Mouse (Mus musculus) gastrocnemius, adult 18-20 months (tissue): Measurements from ENCODE around the gene Abhd16a. TPM values are rescaled to one million over a fixed set of nuclear protein-coding genes. Genes with fewer than 3 reads are reported as not detected.

Source experiments
- DNase-seq: peaks from one replicate; pipeline ENCODE4 v3.0.0; 2021; ENCODE audit warnings: low spot score
- long read RNA-seq, 2 experiments: library from polyadenylated mRNA; stranded (forward); transcript quantifications; one replicate each; pipeline ENCODE4 v2.0.0; 2021
- total RNA-seq, 2 experiments: library from RNA; stranded (reverse); gene quantifications; 2 replicates each; pipeline ENCODE4 v1.2.3; 2021

Gene Abhd16a
- 10 to 100 TPM; 85.3 to 87.7 TPM for total RNA-seq
- long read RNA-seq, experiment 1, transcript Abhd16a-201 (20 exons, 1,945 nt): major isoform, 209 of 256 reads
- long read RNA-seq, experiment 1, partial matches to known transcripts: 36 of 256 reads
- long read RNA-seq, experiment 1, other reads (novel, unspliced or antisense): 11 of 256 reads
- long read RNA-seq, experiment 2, transcript Abhd16a-201 (20 exons, 1,945 nt): major isoform, 153 of 188 reads
- long read RNA-seq, experiment 2, partial matches to known transcripts: 25 of 188 reads
- long read RNA-seq, experiment 2, other reads (novel, unspliced or antisense): 10 of 188 reads

GRCm38 (mm10) chr17:35088825-35089644 lies at the start of gene Abhd16a:
TSS of gene Abhd16a (plus strand) at chr17:35089263.
- DNase-seq: peak; percentile 94

GRCm38 (mm10) chr17:35043794-35044193 lies 45.3 kb upstream of the Abhd16a start:
- DNase-seq: no peak

- no peak for DNase-seq
Measured at GRCm38 (mm10) chr17:35044904-35045806, 43.9 kb upstream of the Abhd16a start.

GRCm38 (mm10) chr17:35045807-35046680 lies 43.0 kb upstream of the Abhd16a start:
- no peak for DNase-seq

DNA sequence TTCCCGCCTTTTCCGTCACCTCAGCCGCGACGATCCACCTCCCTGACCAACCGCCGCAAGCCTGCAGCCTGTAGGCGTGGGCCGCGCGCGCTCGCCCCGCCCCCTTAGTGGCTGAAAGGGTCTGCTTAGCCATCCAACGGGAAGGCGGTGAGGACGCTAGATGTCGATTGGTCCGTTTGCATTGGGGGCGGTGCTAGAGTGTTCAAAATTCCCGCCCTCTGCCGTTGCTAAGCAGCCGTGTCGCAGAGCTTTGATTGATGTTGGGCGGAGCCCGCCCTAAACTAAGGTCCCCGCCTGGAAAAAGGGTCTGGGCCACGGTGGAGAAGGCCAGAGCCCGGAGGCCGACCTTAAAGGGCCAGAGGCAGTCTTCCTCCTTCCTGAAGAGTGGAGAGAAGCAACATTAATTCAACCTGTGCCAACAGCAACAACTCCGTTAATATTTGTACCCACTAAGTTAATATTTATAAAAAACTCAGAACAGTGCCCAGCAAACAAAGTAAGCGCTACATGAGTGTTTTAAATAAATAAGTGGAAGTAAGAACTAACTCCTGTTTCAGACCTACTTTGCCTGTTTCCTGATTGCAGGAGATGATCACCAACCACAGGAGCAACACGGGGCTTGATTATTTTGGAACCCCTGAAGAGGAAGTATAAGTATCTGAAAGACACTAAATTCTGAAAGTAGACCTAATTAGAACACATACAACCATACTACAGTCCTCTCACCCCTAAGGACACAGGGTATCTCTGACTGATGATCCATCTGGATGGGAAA lies 42.2 kb upstream of the Abhd16a start, which contains the start of gene Msh5:
Gene Msh5 (minus strand): TSS at position 65 of the 775 bp plus-strand sequence.
- peak; percentile 96 for DNase-seq

DNA sequence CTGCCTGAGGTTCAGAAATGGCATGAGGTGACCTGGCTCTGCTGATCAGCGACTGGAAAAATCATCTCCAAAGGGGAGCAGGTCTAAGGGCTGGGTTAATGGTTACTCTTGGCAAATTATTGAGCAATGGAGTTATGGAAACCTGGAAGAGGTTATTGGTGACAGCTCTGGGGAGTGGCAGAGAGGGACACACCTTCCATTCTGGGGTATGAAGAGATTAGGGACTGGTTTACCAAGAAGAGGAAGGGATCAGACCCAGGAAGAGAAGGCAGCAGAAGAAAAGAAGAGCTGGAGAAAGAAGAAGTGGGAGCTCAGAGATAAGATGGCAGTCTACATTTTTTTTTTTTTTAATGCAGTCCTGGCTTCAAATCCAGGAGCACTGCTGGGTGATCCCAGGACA lies 41.4 kb upstream of the Abhd16a start:
- no peak for DNase-seq

DNA sequence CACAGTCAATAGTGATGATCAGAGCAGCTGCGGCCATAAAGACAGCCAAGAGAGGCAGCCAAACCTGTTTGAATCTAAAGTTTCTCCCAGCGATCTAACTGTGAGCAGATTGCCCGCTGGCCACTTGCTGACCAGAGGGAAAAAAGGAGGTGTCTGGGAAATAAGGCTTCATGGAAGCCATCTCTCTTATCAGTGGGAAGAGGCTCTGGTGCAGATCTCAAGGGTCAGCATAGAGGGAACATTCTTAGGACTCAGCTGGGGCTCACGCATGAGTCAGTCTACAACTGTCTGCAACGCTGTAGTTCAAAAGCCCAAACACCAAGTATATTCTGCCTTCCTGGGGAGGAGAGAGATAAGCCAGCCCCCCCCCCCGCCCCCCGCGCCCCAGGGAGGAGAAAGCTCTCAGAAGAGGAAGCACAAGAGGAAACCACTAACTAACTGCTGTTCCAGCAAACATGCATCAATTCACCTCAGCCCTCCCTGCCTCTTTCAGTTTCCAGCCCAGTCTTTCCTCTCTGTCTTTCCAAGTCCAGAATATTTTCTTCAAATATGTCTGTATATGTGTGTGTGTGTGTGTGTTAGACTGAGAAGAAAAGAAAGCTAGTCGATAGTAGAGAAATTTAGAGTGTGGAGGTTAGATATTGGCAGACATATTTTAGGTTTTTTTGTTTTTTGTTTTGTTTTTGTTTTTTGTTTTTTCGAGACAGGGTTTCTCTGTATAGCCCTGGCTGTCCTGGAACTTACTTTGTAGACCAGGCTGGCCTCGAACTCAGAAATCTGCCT lies 40.7 kb upstream of the Abhd16a start:
- no peak for DNase-seq

DNA sequence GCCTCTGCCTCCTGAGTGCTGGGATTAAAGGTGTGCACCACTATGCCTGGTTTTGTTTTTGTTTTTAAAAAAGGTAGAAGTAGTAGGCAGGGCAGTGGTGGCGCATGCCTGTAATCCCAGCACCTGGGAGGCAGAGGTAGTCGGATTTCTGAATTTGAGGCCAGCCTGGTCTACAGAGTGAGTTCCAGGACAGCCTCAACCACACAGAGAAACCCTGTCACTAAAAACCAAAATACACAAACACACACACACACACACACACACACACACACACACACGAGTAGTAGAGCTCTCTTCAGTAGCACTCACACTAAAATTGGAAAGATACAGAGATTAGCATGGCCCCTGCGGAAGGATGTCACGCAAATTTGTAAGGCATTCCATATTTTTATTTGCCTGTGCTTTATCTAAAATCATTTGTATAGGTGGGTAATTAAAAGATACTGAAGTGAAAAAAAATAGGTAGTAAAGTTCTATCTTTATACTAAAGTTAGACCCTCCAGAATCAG lies 40.1 kb upstream of the Abhd16a start:
- DNase-seq: no peak

DNA sequence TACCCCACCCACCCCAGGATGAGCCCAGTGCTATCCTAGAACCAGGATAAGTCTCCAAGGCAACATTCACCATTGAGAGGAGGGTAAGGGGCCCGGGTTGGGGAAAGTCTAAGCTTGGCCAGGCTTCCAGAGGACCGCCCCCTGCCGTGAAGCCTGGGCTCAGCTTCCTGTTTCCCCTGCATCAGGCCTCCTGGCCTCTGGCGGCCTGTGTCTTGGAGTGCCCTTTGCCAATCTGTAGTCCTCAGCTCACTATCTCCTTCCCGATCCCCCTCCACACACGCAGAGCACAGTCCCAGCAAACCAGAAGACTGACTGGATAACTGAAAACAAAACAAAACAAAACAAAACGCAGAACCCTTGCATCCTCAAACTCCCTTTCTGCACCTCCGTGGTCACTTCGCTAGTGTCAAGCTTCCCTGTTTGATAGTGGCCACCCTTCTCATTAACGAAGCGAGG lies 39.5 kb upstream of the Abhd16a start, which contains the start of gene Clic1:
Gene Clic1 (plus strand): TSS at position 406 of the 456 bp plus-strand sequence.
- DNase-seq: no peak

DNA sequence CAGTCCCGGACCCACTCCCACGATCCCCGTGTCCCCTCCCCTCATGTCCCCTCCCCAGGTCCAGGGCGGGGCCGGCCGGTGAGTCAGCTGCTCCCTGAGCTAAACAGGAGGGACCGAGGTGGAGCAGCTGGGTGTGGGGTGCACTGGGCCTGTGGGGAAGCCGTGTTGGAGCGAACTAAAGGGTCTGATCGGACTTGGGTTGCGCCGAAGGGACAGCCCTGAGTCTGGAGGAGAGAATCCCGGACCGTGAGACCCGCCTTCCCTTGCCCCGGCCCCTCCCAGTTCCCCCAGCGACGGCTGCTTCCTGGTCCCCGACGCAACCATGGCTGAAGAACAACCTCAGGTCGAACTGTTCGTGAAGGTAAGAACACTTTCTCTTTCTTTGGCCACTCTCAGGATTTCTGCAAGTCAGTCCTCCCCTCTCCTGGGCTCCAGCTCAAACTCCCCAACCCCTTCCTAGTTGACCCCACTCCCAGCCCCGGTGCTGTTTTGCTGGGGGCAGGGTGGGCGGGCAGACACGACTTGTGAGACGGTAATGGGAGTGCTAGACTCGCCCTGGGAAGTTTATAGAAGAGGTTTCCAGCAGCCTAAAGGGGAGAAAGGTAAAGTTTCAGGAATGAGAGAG lies 38.8 kb upstream of the Abhd16a start:
- peak; percentile 69 for DNase-seq

- peak; percentile 61 for DNase-seq
Measured at GRCm38 (mm10) chr17:35051156-35052086, 37.6 kb upstream of the Abhd16a start.

GRCm38 (mm10) chr17:35052271-35052798 lies 36.7 kb upstream of the Abhd16a start:
- no peak for DNase-seq

DNA sequence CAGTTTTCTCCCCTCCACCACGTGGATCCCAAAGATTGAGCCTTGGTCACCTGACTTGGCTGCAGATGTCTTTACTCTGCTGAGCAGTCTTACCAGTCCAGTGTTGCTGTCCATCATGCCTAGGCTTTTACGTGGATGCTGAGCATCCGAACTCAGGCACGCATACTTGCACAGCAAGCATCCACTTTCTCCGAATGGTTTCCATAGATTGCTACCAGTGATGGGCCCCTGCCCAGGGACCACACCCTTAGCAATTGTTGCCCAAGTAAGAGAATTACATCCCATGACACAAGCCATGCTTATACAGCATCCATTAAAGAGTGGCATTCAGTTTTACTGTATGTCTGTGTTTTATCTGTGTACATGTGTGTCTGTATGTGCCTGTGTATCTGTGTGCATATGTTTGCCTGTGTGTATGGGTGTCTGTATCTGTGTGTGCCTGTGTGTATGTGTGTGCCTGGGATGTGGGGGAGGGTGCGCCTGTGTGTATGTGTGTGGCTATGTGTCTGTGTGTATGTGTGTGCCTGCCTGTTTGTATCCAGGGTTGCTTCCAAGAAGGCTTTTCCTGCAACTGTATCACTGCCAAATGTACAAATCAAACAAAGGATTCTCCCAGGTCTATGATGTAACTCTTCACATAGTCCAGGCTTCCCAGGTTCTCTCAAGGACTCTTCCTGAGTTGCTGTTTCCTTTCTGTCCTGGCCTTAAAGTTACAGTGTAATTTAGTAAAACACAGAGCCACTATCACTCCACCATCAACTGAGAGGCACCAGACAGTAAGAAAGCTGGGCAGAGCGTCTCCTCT lies 33.2 kb upstream of the Abhd16a start:
- DNase-seq: no peak

GRCm38 (mm10) chr17:35057090-35057489 lies 32.0 kb upstream of the Abhd16a start:
- DNase-seq: no peak

DNA sequence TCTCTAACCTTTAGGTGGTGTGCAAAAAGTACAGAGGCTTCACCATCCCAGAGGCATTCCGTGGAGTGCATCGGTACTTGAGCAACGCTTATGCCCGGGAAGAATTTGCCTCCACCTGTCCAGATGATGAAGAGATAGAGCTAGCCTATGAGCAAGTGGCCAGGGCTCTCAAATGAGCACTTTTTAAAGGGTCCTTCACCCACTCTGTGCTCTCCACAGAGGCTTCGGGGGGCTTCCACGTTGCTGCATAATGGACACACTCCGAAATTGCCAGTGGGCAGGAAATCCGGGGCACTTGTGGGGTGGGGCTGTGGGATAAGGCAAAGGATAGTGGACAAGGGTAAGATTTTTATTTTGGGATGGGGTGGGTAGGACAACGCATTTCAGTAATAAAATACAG lies 30.7 kb upstream of the Abhd16a start:
- no peak for DNase-seq
